Mouse (Mus musculus) stomach, postnatal 0 days (tissue): ENCODE measurements around the gene Mrpl42.
"Not testable (repeated sequence)": the region's sequence is repeated elsewhere in the genome, so short reads cannot be mapped to it uniquely, and the experiment has no call there.

ENCODE experiments used
- CTCF ChIP-seq: IDR thresholded peaks from 2 replicates; pipeline ENCODE4 v1.5.1; 2016; ENCODE audit warnings: antibody characterized with exemption, low read depth, mild to moderate bottlenecking, moderate library complexity
- EP300 ChIP-seq: optimal IDR thresholded peaks from 2 replicates; pipeline ENCODE3; 2016; ENCODE audit warnings: antibody characterized with exemption

- TF ChIP-seq CTCF, EP300: not testable (repeated sequence)
Measured at GRCm38 (mm10) chr10:95549080-95549479, 47.3 kb upstream of the Mrpl42 start.
